Mouse (Mus musculus): Measurements from ENCODE around the gene A730071L15Rik.

A730071L15Rik gene

GRCm38 (mm10) chr11:6199410-6200086 lies at the start of gene A730071L15Rik:
TSS of gene A730071L15Rik (plus strand) at chr11:6200029.
- peak; percentile 57 for DNase-seq (ENCODE audit: low read depth, low spot score)

DNA sequence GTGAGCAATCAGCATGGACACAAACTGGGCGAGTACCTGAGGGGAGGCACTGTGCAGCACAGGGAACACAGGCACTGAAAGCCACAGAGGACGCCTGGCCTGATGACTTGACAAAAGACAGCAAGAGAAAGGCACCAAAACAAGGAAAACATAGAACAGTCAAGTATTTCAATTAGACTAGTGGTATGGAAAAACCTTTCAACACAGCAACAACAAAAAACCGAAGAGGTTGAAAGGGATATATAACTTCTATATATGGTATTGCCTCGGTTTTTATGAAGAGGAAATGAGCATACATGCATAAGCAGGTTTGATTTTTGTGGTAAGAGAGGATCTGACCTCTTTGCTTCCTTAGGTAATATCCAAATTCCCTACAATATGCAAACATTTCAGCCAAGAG lies 47.0 kb upstream of the A730071L15Rik start:
- DNase-seq (ENCODE audit: low read depth, low spot score), result no peak

DNA sequence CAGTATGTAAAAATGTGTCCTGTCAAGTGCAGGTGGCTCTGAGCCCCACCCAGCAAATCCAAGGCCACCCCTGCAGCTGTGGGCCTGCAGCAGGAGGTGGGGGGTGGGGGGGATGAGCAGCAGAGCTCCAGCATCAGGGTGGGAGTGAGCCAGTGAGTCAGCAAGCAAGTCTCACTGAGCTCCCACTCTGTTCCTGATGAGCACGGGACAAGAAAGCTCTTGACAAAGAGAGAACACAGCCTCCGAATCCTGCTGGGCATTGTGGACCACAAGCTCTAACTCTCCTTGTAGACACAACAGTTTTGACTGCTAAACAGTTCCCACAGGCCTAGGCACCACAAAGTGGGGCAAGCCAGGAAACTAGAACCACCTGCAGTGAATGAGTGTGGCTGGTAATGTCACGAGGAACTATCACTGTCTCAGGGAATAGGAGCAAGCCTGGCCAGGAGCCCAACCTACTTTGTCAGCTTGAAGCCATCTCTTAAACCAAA lies 45.6 kb upstream of the A730071L15Rik start:
- DNase-seq (ENCODE audit: low read depth, low spot score), result peak; percentile 62

GRCm38 (mm10) chr11:6156651-6157050 lies 43.2 kb upstream of the A730071L15Rik start:
- no peak for DNase-seq (ENCODE audit: low read depth, low spot score)

GRCm38 (mm10) chr11:6157119-6157518 lies 42.7 kb upstream of the A730071L15Rik start:
- no peak for DNase-seq (ENCODE audit: low read depth, low spot score)

DNA sequence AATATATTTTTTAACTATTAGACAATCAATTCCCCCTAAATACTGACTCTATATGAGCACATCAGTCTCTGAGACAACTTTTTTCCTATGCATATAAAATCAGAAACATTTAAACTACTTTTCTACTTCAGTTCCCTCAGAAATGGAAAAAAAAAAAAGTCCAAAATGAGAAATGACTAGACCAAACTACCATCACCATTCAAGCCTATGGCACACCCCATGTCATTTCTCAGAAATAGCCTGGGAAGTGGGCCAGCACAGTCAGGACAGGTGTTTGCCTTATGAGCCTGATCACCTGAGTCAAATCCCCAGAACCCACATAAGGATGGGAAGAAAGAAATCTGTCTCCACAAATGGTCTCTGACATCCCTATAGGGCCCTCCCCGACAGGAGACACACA lies 41.3 kb upstream of the A730071L15Rik start:
- no peak for DNase-seq (ENCODE audit: low read depth, low spot score)

- no peak for DNase-seq (ENCODE audit: low read depth, low spot score)
These were observed 40.0 kb upstream of the A730071L15Rik start for GRCm38 (mm10) chr11:6159704-6160275.

GRCm38 (mm10) chr11:6160663-6161271 lies 39.1 kb upstream of the A730071L15Rik start:
- peak; percentile 48 for DNase-seq (ENCODE audit: low read depth, low spot score)

GRCm38 (mm10) chr11:6161549-6161948 lies 38.3 kb upstream of the A730071L15Rik start:
- no peak for DNase-seq (ENCODE audit: low read depth, low spot score)

DNA sequence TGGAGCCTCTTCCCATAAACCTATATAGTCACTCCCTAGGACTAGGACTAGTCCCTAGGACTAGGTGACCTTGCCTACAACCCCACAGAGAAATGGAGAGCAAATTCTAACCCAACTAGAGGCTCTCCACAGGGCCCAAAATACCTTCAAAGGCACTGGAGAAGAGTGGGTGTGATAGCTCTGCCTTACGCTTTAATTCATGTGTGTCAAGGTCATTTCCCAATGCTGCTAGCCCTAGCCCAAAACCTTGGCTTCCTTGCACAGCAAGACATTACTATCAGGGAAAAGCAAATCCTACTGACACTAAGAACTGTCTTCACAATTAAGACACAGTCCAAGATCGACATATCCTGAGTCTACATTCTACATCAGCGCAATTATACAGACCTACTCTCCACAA lies 36.8 kb upstream of the A730071L15Rik start:
- DNase-seq (ENCODE audit: low read depth, low spot score), result peak; percentile 35

GRCm38 (mm10) chr11:6163706-6164105 lies 36.1 kb upstream of the A730071L15Rik start:
- DNase-seq (ENCODE audit: low read depth, low spot score), result no peak

GRCm38 (mm10) chr11:6164781-6165180 lies 35.0 kb upstream of the A730071L15Rik start:
- no peak for DNase-seq (ENCODE audit: low read depth, low spot score)

DNA sequence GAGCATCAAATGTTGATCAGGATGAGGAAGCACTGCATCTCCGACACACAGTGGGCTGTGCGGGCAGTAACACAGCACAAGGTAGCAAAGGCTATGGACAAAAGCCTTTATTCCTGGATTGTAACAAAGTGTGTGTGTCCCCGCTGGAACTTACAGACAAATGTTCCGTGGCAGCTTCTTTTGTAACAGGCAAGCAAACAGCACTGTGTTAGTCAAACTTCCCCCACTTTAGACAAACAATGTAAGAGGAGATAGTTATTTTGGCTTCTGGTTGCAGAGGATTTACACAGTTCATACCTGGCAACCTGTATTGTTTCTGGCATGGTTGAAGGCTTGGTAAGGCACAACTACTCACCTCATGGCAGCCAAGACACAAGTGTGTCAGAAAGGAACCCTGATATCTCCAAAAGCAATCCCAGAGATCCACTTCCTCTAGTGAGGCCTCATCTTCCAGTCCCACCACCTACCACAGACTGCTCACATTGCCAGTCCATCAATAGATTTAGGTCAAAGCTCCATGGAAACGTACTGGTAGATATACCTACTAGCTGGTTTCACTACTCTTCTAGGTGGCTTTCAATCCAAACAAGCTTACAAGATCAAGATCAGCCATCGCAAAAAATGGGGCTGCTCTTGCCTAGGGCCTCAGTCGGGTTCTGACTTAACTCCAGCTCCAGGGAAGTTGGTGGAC lies 34.3 kb upstream of the A730071L15Rik start:
- no peak for DNase-seq (ENCODE audit: low read depth, low spot score)

GRCm38 (mm10) chr11:6166351-6166750 lies 33.5 kb upstream of the A730071L15Rik start:
- no peak for DNase-seq (ENCODE audit: low read depth, low spot score)

DNA sequence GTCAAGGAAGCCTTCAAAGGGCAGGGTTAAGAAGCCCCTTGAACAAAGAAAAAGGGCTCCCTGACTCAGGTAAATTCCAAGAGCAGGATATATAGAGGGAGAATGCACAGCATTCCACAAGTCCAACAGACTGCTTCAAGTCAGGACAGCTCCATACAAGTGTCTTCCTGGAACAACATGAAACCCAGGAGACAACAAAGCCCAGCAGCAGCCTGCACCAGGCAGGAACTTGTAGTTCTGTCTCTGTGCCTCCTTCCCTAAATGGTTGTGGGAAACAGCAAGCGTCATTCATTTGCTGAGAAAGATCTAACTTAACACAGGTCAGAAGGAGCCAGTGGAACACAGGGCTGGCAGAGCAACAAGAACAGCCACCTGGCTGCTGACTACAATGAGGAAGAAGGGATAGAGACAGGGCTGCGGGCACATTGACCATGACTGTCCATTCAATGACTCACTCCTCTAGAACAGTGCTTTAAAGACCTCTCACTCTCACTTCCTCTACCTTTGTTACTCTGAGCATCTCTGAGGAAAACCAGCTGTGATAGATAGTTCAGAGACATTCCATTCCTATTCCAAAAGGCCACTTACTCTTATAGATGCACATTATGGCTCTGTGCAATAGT lies 30.7 kb upstream of the A730071L15Rik start:
- no peak for DNase-seq (ENCODE audit: low read depth, low spot score)

DNA sequence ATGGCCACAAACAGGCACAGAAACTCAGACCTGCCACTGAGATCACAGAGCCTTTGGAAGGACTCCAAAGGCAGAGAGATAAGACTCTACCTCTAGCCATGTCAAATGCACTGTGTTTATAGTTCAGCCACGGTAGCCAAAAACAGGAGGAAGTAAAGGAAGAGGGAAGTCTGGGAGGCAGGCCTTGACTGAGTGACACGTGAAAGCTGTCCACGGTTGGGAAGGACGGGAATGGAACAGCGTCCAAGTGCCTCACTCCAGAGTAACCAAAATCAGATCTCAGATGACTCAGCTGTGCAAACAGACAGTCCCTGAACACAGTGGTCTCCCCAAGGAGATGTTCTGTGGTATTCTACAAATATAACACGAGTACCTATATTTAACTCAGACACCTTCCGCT lies 25.1 kb upstream of the A730071L15Rik start:
- DNase-seq (ENCODE audit: low read depth, low spot score), result no peak

DNA sequence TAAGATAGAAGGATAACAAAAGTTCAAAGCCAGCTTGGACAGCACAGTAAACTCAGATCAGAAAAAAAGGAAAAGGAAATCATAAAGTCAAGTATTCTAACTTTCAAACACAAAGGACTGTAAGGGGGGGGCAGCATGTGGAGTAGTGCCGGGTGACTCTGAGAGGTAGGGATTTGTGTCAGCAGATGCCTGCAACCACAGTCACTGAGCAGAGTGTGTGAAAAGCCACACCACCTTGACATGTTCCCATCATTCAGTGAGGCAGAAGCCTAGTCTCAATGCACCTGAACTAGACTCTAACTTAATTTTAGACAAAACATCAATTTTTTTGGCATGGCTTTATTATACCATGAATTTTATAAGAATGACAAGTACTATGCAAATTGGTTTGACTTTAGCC lies 24.3 kb upstream of the A730071L15Rik start:
- no peak for DNase-seq (ENCODE audit: low read depth, low spot score)

- no peak for DNase-seq (ENCODE audit: low read depth, low spot score)
These were observed 21.9 kb upstream of the A730071L15Rik start for GRCm38 (mm10) chr11:6177781-6178420.

DNA sequence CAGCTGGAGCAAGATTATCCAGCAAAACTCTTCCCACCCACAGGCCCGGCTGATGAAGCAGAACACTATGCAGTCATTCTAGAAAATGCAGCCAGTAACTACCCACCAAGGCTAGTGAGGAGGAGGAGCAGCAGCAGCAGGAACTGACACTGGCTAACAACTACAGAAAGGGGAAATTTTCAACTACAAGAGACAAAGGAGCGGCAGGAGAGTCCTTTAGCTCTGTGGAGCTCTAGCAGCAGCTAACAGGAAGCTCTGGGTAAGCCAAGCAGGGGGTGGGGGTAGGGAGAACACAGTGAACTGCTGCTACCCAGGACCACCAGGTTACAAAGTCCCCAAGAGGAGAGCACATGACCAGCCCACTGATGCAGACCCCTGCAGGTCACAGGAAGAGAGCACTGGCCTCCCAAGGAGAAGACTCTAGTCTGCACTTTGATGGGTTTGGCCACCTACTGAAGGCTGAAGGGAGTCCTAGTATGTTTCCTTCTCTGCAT lies 21.1 kb upstream of the A730071L15Rik start:
- peak; percentile 80 for DNase-seq (ENCODE audit: low read depth, low spot score)

- DNase-seq (ENCODE audit: low read depth, low spot score), result no peak
These were observed 20.6 kb upstream of the A730071L15Rik start for GRCm38 (mm10) chr11:6179194-6179593.

DNA sequence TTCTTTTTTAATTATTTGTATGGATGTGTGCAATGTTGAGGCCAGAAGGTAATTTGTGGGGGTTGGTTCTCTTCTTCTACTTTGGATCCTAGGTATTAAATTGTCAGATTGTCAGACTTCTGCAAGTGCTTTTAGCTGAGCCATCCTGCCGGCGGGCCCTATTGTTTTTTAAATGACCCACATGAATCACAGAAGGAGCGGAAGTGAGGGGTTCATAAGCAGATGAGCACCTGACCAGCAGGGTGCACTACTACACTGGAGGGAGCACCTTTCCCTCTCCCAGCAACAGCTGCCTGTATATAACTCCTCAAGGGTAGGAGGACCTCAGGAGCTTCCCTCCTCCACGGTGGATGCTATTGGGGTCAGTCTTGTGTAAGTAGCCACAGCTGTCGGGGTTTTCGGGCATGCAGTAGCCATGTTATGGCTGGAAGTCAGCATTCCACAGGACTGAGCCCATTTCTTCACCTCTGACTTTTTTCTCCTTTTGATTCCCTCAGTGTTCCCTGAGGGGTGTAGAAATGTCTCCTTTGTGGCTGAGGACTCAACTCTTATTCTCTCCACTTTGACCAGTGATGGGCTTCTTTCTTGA lies 18.9 kb upstream of the A730071L15Rik start:
- DNase-seq (ENCODE audit: low read depth, low spot score), result peak; percentile 94
